Mouse (Mus musculus) cerebellum, postnatal 10 days (tissue): Measurements from ENCODE around the gene Gabpb1.
A peak's percentile ranks its signal among the peaks of the same experiment; 100 is the strongest.

Experiments
- DNase-seq, 2 experiments: peaks; one replicate each; pipeline ENCODE4 v3.0.0; 2021; ENCODE audit warnings: mixed read lengths in 2 of 2

Gene Gabpb1

GRCm38 (mm10) chr2:126676122-126676515 is at the start of gene Gabpb1:
TSS of gene Gabpb1 (minus strand) at chr2:126676337.
- DNase-seq = peak in 1 of 2 experiments; percentile 13

- DNase-seq = no peak
These were observed 36.8 kb upstream of the Gabpb1 start for GRCm38 (mm10) chr2:126712950-126713349.

- DNase-seq = no peak
These were observed 36.4 kb upstream of the Gabpb1 start for GRCm38 (mm10) chr2:126712526-126712925.

- DNase-seq = no peak
These were observed 32.2 kb upstream of the Gabpb1 start for GRCm38 (mm10) chr2:126708361-126708760.

- DNase-seq = no peak
These were observed 31.3 kb upstream of the Gabpb1 start for GRCm38 (mm10) chr2:126707438-126707779.

GRCm38 (mm10) chr2:126706759-126707437 is 30.8 kb upstream of the Gabpb1 start, which contains the start of gene Usp8:
TSS of gene Usp8 (plus strand) at chr2:126707328.
- DNase-seq = peak; percentile 98 to 99

GRCm38 (mm10) chr2:126695285-126695684 is 19.1 kb upstream of the Gabpb1 start:
- no peak for DNase-seq

- DNase-seq = no peak
These were observed 15.2 kb upstream of the Gabpb1 start for GRCm38 (mm10) chr2:126691290-126691689.

- no peak for DNase-seq
These were observed 6.8 kb upstream of the Gabpb1 start for GRCm38 (mm10) chr2:126682937-126683336.

GRCm38 (mm10) chr2:126682333-126682732 is 6.2 kb upstream of the Gabpb1 start:
- no peak for DNase-seq

- DNase-seq = no peak
These were observed 1.2 kb upstream of the Gabpb1 start for GRCm38 (mm10) chr2:126677366-126677765.

- peak; percentile 91 to 92 for DNase-seq
These were observed 692 bp downstream of the Gabpb1 start for GRCm38 (mm10) chr2:126675169-126676121.

GRCm38 (mm10) chr2:126674441-126675168 is 1.5 kb downstream of the Gabpb1 start:
- DNase-seq = no peak

- DNase-seq = no peak
These were observed 2.6 kb downstream of the Gabpb1 start for GRCm38 (mm10) chr2:126673317-126674242.

GRCm38 (mm10) chr2:126668621-126669252 is 7.4 kb downstream of the Gabpb1 start:
- no peak for DNase-seq

GRCm38 (mm10) chr2:126665984-126666383 is 10.2 kb downstream of the Gabpb1 start:
- no peak for DNase-seq

GRCm38 (mm10) chr2:126663481-126663880 is 12.7 kb downstream of the Gabpb1 start:
- DNase-seq = peak; percentile 52 to 56

GRCm38 (mm10) chr2:126652929-126653328 is 23.2 kb downstream of the Gabpb1 start:
- no peak for DNase-seq

GRCm38 (mm10) chr2:126647762-126648161 is 28.4 kb downstream of the Gabpb1 start:
- no peak for DNase-seq

- DNase-seq = no peak
These were observed 29.7 kb downstream of the Gabpb1 start for GRCm38 (mm10) chr2:126646461-126646860.

GRCm38 (mm10) chr2:126644768-126645167 is 31.4 kb downstream of the Gabpb1 start:
- DNase-seq = no peak
